Mouse (Mus musculus) urinary bladder, postnatal 36 days (tissue): Measurements from ENCODE around the gene Plac8.
A peak's percentile ranks its signal among the peaks of the same experiment; 100 is the strongest.

ENCODE experiments used
- DNase-seq, 2 experiments: peaks; one replicate each; pipeline ENCODE4 v3.0.0; 2022; ENCODE audit warnings: low spot score in 2 of 2, mixed read lengths in 1 of 2

Gene Plac8

GRCm38 (mm10) chr5:100546294-100547080 is 25.6 kb downstream of the Plac8 start:
- DNase-seq = no peak

GRCm38 (mm10) chr5:100536638-100537037 is 35.4 kb downstream of the Plac8 start:
- no peak for DNase-seq

GRCm38 (mm10) chr5:100535826-100536225 is 36.2 kb downstream of the Plac8 start:
- DNase-seq = no peak

GRCm38 (mm10) chr5:100526164-100526563 is 45.9 kb downstream of the Plac8 start:
- DNase-seq = peak in 1 of 2 experiments; percentile 10

- no peak for DNase-seq
These were observed 46.4 kb downstream of the Plac8 start for GRCm38 (mm10) chr5:100525620-100526019.

GRCm38 (mm10) chr5:100524921-100525320 is 47.1 kb downstream of the Plac8 start:
- DNase-seq = no peak

- no peak for DNase-seq
These were observed 48.7 kb downstream of the Plac8 start for GRCm38 (mm10) chr5:100523331-100523730.

GRCm38 (mm10) chr5:100520223-100520622 is 51.8 kb downstream of the Plac8 start:
- DNase-seq = no peak

GRCm38 (mm10) chr5:100519027-100519411 is 53.0 kb downstream of the Plac8 start:
- no peak for DNase-seq

GRCm38 (mm10) chr5:100518049-100519026 is 53.7 kb downstream of the Plac8 start, which contains the start of gene Cops4:
Cops4 (plus strand) TSS chr5:100518309.
- peak; percentile 91 to 97 for DNase-seq

- no peak for DNase-seq
These were observed 59.5 kb downstream of the Plac8 start for GRCm38 (mm10) chr5:100512576-100512975.

GRCm38 (mm10) chr5:100509247-100509646 is 62.8 kb downstream of the Plac8 start:
- DNase-seq = no peak
